Mouse (Mus musculus): ENCODE data around the gene Gm49396. TPM values are rescaled to one million over a fixed set of nuclear protein-coding genes. Genes with fewer than 3 reads are reported as not detected.

Gene Gm49396
- polyA plus RNA-seq, 1 experiment from 2014 or later = 17.0 TPM

DNA sequence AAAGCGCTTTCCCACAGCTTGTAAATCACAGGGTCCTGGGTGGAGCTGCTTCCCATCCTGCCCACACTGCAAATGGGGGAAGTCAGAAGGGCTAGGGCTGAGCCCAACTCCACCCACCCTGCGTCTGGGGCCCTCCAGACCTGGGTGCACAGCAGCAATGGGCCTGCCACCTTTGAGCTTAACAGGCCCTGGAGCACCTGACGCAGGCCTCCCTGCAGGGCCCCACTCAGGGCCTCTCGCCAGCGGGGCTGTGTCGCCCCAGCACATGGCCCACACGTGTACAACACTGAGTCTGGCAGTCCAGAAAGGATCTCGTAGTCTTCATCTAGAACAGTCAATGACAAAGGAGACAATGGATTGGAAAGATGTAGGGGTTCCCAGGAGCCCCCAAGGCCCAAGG, 16.8 kb downstream of the Gm49396 start:
- no peak overlapping the region for H3K27ac ChIP-seq (replicated peaks)
- H3K4me1 ChIP-seq = no peaks in the 10 kb centered on the region
- peaks cover 99% of the 10 kb centered on the region for H3K36me3 ChIP-seq
- no peaks in the 10 kb centered on the region for H3K27me3 ChIP-seq (ENCODE audit: low read depth, poor library complexity, severe bottlenecking)
- H3K9me3 ChIP-seq (replicated peaks) = no peaks in the 10 kb centered on the region
- 95% methylated on average over 8 of the region's 8 CpGs for WGBS
- H3K4me3 ChIP-seq = no peak overlapping the region
- no peak for DNase-seq (ENCODE audit: low spot score)

DNA sequence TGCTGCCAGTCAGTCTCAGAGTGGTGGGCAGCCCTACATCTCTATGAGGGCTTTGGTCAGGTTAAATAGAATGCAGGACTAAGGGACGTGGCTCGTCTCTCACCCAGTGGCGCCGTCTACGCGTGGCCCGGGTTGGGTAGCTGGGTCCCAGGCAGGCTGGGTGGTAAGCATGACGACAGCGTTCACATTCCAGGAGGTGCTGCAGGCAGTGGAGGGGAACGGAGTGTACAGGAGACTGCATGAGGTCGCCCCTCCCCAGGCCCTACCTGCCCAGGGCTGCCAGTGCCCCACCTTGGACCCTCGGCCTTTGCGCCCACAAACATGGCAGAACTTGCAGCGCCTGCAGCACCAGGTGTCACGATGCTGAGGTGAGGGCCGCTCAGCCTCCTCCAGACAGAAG, 18.4 kb downstream of the Gm49396 start:
- H3K27ac ChIP-seq (replicated peaks) = no peak overlapping the region
- no peaks in the 10 kb centered on the region for H3K27me3 ChIP-seq (ENCODE audit: low read depth, poor library complexity, severe bottlenecking)
- 97% methylated on average over 16 of the region's 16 CpGs for WGBS
- H3K36me3 ChIP-seq = peaks cover 99% of the 10 kb centered on the region
- no peak overlapping the region for H3K4me3 ChIP-seq
- no peaks in the 10 kb centered on the region for H3K9me3 ChIP-seq (replicated peaks)
- H3K4me1 ChIP-seq = peaks cover 3% of the 10 kb centered on the region
- no peak for DNase-seq (ENCODE audit: low spot score)

DNA sequence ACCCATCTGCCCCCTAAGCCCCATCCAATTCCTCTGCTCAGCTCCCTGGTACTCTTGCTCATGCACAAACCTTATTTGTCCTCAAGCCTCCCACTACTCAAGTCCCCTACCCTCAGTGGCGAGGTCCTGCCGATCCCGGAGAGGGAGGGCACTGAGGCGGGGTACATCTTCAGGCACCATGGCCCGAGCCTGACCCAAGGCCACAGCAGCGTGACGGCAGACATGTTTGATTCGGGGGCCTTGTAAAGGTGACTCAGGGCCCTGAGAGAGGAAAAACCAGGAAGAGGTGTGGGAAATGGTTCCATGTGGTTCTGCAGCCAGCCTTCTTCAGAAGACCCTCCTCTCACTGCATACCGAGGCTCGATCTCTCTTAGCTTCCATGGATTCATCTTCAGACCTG, 21.2 kb downstream of the Gm49396 start:
- 95% methylated on average over 10 of the region's 10 CpGs for WGBS
- Histone ChIP-seq H3K27me3 (ENCODE audit: low read depth, poor library complexity, severe bottlenecking) (no peaks in the 10 kb centered on the region), H3K36me3 (peaks cover 75% of the 10 kb centered on the region), H3K4me3 (no peak overlapping the region), H3K27ac (replicated peaks) (no peak overlapping the region), H3K9me3 (replicated peaks) (no peaks in the 10 kb centered on the region), H3K4me1 (peaks cover 16% of the 10 kb centered on the region)
- no peak for DNase-seq (ENCODE audit: low spot score)

DNA sequence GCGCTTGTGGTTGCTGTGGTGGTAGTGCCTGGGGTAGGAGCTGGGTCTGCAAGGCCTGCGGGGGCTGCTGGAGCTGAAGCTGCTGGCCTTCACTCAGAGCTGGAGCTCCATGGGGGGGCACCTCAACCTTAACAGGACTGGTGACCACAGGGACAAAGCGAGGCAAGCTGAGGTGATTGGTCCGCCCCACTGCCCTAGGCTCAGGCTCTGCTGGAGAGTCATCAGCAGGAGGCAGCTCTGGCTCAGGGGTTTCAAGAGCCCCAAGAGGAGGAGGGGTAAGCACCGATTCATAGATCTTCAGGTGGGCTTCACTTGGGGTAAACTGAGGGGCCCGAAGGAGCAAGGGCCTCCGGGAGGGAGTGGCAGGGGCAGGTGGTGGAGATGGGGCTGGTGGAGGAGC, 22.0 kb downstream of the Gm49396 start:
- H3K36me3 ChIP-seq = peaks cover 67% of the 10 kb centered on the region
- peaks cover 22% of the 10 kb centered on the region for H3K4me1 ChIP-seq
- H3K9me3 ChIP-seq (replicated peaks) = no peaks in the 10 kb centered on the region
- WGBS = 94% methylated on average over 7 of the region's 7 CpGs
- H3K27me3 ChIP-seq (ENCODE audit: low read depth, poor library complexity, severe bottlenecking) = no peaks in the 10 kb centered on the region
- H3K4me3 ChIP-seq = no peak overlapping the region
- H3K27ac ChIP-seq (replicated peaks) = no peak overlapping the region
- DNase-seq (ENCODE audit: low spot score) = no peak

DNA sequence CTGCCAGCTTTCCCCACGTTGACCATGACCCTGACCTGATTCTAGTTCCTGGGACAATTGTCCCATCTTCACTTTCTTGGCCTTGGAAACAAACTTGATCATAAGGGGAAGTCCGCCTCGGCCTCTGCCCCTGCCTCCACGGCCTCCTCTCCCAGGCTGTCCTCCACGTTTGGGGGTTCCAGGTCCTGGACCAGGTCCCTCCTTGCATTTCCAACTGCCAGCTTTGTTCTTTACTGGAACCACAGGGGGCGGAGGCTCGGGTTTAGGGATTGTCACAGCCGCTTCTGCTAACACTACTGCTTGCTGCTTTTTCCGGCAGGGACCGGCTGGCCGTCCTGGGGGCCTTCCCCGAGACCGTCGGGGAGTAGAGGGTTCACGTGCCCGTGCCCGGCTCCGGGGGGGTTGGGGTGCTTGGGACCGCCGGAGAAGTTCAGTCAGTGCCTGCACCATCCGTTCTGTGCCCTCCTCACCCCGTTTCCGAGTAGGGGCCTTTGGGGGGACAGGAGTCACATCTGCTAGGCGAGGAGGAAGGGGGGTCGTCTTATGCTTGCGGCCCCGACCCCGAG, 23.4 kb downstream of the Gm49396 start:
- H3K9me3 ChIP-seq (replicated peaks) = no peaks in the 10 kb centered on the region
- peaks cover 54% of the 10 kb centered on the region for H3K36me3 ChIP-seq
- WGBS = 92% methylated on average over 28 of the region's 28 CpGs
- no peaks in the 10 kb centered on the region for H3K27me3 ChIP-seq (ENCODE audit: low read depth, poor library complexity, severe bottlenecking)
- H3K4me3 ChIP-seq = peak overlapping the region; percentile 99
- peak overlapping the region; percentile 99; the same call in 1 of the 2 replicates for H3K27ac ChIP-seq (replicated peaks)
- H3K4me1 ChIP-seq = peaks cover 27% of the 10 kb centered on the region
- DNase-seq (ENCODE audit: low spot score) = no peak

DNA sequence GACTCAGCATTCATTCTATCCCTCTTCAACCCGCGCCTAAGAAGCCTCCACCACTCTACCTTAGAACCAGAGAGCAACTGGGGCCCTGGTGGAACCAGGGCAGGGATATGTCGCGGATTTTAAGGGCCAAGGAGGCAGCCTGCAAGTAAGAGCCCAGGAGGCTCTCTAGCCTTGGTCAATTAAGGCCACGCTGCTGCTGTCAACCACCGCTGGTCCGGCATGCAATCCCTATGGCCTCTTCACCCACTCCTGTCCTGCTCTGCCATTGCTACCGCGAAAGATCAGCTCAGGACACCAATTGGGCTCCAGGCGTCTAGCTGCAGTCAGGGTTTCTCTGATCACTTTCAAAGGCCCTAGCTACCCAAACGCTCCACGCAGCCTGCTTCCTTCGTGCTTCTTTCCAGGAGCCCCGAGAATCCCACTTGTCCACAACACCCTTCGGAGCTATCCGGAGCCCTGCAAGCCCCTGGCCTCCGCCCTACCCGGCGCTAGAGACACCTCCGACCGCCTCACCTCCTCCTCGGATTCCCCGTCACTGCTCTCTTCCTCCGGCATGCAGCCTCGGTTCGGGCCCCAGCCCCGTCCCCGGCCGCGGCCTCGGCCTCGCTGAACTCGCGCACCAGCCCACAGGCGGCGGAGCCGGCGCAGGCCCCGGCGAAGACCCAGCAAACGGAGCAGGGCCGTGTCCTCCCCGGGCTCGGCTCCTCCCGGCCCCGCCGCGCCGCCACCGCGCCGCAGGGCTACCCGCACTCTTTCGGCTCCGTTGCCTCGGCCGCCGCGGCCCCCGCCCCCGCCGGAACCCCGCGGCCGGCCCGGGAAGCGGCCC, 24.9 kb downstream of the Gm49396 start:
- Histone ChIP-seq H3K27ac (replicated peaks) (peak overlapping the region; percentile 99), H3K36me3 (peaks cover 38% of the 10 kb centered on the region), H3K4me3 (peak overlapping the region; percentile 99), H3K4me1 (peaks cover 32% of the 10 kb centered on the region), H3K27me3 (ENCODE audit: low read depth, poor library complexity, severe bottlenecking) (no peaks in the 10 kb centered on the region), H3K9me3 (replicated peaks) (no peaks in the 10 kb centered on the region)
- WGBS = under 1% methylated on average over 67 of the region's 67 CpGs
- DNase-seq (ENCODE audit: low spot score) = no peak

DNA sequence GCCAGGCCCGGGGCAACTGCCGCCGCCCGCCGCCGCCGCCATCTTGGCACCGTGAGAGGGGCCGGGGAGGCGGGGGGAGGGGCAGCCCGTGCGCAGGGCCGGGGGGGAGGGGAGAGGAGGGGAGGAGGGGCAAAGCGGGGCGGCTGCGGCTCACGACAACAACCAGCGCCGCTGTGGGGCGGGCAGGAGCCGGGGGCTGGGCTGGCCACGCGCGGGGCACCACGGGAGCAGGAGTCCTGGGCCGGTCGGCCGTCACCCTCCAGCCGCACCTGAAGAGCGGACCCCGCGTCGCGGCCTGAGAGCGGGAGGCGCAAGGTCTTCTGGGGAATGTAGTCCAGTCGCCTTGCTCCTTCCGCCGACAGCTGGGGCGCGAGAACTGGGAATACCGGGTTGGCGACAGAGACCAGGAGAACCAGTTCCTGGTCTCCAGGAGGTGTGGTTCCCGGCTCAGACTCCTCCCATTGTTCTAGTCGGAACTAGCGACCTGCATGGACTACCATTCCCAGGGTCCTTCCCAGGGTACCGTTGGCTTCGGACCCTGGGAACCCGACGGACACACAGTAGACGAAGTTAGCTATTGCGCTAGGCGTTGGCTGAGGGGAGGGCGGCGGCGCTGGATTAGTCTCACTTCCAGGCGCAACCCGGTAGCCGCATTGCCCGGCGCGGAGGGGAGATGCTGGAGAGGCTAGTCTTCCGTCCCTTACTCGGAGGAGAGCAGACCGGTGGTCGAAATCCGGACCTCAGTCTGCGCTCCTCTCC, 25.7 kb downstream of the Gm49396 start, which contains the start of gene Kmt2b:
Kmt2b (minus strand) TSS at position 51 of the 759 bp plus-strand sequence.
- Histone ChIP-seq H3K27ac (replicated peaks) (peak within 1 kb of the TSS; percentile 99), H3K36me3 (peaks cover 30% of the 10 kb centered on the region), H3K9me3 (replicated peaks) (no peaks in the 10 kb centered on the region), H3K4me1 (peaks cover 32% of the 10 kb centered on the region), H3K27me3 (ENCODE audit: low read depth, poor library complexity, severe bottlenecking) (no peaks in the 10 kb centered on the region), H3K4me3 (peak within 1 kb of the TSS; percentile 99)
- peak; percentile 98 for DNase-seq (ENCODE audit: low spot score)
- under 1% methylated on average over 63 of the region's 68 CpGs for WGBS

DNA sequence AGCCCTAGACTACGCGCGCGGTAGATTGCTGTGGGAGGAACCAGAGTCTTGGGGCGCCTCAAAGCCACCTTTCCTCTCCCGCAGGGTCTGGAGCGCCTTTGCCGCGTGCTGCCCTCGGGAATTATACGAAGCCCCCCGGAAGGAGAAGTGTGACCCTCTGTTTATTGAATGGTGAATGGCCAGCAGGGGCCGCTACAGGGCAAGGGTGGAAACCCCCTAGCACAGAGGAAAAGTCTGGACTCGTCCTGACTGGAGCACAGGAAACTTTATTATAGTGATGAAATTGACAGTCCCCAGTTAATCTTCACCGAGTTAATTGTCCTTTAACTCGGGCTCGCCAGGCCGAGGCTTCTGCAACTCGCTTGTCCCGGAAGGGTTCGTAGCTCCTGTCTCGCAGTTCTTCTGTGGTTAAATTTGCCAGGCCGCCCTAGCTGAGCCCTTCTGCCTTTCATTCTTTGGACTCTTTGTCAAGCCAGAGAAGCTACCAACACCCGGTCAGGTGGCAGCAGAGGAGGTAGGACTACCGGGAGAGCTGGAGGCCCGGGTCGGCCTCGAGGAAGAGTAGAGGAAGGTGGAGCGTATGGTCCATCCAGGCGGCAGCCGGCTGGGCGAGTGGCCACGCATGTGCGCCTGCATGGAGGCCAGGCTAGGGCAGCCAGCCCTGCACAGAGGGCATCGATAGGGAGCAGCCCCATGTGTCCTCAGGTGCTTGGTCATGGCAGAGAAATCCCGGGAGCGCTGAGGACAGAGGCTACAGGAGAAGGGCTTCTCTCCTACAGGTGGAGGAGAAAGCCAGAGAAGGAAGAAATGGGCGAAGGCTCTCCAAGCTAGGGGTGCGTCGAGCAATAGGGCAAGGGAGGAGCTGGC, 26.5 kb downstream of the Gm49396 start:
- 32% methylated on average over 40 of the region's 40 CpGs for WGBS
- peak overlapping the region; percentile 99 for H3K27ac ChIP-seq (replicated peaks)
- no peaks in the 10 kb centered on the region for H3K27me3 ChIP-seq (ENCODE audit: low read depth, poor library complexity, severe bottlenecking)

DNA sequence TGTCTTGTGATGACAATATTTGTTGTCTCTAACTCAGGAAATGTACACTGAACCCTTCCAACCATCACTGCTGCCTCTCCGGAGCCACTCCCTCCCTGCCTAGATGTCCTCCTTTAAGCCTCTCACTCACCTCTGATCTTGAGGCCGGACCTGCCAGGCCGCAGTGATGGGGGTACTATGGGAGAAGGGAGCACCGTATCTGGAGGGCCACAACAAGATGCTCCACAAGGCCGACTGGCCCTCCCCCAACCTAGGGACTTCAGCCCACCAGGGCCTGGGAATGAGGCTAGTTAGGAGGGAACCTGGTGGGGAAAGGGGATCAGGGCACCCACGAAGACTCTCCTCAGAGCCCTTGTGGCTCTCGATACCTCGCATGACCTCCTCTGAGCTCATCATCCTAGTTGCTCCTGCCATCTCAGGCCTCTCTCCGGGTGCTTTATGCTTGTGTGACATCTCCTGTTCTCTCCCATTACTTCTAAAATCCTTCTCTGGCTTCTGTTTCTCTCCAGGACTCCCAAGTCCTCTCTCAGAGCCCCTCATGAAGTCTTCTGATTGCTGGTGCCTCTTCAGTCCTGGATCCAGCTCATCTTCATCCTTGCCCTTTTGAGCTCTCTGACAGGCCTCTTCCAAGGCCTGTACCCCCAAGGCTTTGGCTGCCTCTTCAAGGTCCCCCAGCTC, 27.9 kb downstream of the Gm49396 start:
- H3K27ac ChIP-seq (replicated peaks) = no peak overlapping the region
- H3K4me3 ChIP-seq = peak overlapping the region; percentile 16; the same call in 1 of the 2 replicates
- WGBS = 83% methylated on average over 9 of the region's 9 CpGs
- no peaks in the 10 kb centered on the region for H3K27me3 ChIP-seq (ENCODE audit: low read depth, poor library complexity, severe bottlenecking)
- H3K4me1 ChIP-seq = peaks cover 32% of the 10 kb centered on the region
- DNase-seq (ENCODE audit: low spot score) = no peak
- no peaks in the 10 kb centered on the region for H3K9me3 ChIP-seq (replicated peaks)
- peaks cover 8% of the 10 kb centered on the region for H3K36me3 ChIP-seq

More for the DNA sequence above, 26.5 kb downstream of the Gm49396 start:
- Histone ChIP-seq H3K4me3 (peak overlapping the region; percentile 99), H3K4me1 (peaks cover 32% of the 10 kb centered on the region), H3K36me3 (peaks cover 22% of the 10 kb centered on the region), H3K9me3 (replicated peaks) (no peaks in the 10 kb centered on the region)
- DNase-seq (ENCODE audit: low spot score) = peak; percentile 89

DNA sequence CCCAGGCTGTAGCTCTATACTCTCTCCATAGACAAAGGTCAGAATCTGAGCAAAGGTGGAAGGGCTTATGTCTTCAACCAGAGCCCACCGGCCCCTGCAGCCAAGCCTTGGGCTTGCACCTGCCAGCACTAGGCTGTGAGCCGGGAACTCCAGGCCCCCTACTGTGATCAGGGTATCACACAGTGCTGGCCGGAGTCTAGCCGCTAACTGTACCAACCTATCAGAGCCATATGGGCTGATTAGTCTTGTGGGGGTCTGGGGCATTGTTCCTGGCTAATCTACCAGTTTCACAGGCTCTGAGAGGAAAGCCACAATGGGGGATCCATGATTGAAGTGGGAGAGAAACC, 28.4 kb downstream of the Gm49396 start:
- Histone ChIP-seq H3K27ac (replicated peaks) (no peak overlapping the region), H3K36me3 (peaks cover 3% of the 10 kb centered on the region), H3K4me1 (peaks cover 28% of the 10 kb centered on the region), H3K27me3 (ENCODE audit: low read depth, poor library complexity, severe bottlenecking) (no peaks in the 10 kb centered on the region), H3K4me3 (peak overlapping the region; percentile 16; the same call in 1 of the 2 replicates), H3K9me3 (replicated peaks) (no peaks in the 10 kb centered on the region)
- 43% methylated on average over 4 of the region's 4 CpGs for WGBS
- DNase-seq (ENCODE audit: low spot score) = no peak

DNA sequence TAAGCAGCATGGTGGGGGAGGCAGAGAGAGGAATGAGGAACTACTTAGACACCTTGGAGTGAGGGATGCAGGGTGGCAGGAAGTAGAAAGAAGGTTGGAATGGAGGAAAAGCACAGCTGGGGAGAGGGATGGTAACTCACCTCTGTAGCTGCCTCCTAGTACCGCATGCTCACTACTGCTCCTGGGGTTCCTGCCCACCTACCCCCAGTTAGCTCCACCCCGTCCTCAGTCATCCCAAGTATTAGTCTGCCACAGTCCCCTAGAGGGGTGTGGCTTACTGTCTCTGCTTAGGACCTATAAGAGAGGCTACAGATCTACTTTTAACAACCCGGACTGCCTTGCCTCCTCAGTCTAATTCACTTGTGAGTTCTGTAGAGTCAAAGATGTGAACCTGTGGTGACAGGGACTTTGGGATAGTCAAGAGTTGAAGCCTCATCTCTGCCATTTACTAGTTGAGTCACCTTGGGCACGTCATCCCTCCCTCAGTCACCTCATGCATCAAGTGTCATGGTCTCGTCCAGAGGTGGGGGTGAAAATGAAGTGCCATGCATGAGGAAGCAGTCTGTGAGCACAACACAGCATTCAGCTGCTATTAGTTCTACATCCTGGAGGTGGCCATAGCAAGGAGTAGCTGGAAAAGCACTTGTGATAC, 29.8 kb downstream of the Gm49396 start:
- Histone ChIP-seq H3K9me3 (replicated peaks) (no peaks in the 10 kb centered on the region), H3K36me3 (no peaks in the 10 kb centered on the region), H3K4me1 (peaks cover 16% of the 10 kb centered on the region), H3K27me3 (ENCODE audit: low read depth, poor library complexity, severe bottlenecking) (no peaks in the 10 kb centered on the region), H3K4me3 (no peak overlapping the region), H3K27ac (replicated peaks) (no peak overlapping the region; the same call in 1 of the 2 replicates)
- WGBS = 63% methylated on average over 5 of the region's 5 CpGs
- DNase-seq (ENCODE audit: low spot score) = no peak

Data from midbrain, embryonic 10.5 days (tissue).